Comparison of ENCODE assay signal across 16 mouse cellular contexts in genomic region chr17:49124166-49124565, GRCm38 (mm10).
DNase-seq lines count a peak whose midpoint lies in the region; ATAC-seq and TF ChIP-seq lines count a peak whose summit lies in the region.
"Had no signal": no experiment of that assay in that cellular context is flagged by ENCODE, and none has a peak within 500 bp of the region (broad histone marks: within the 10 kb centered on the region; RNA-seq: fewer than 3 reads in every experiment).

No protein-coding gene starts in this region.

- TF ChIP-seq CTCF in gastrocnemius, adult 2 months (IDR thresholded peaks at IDR 0.05): peak; percentile 51
- TF ChIP-seq CTCF in liver, postnatal 0 days (IDR thresholded peaks at IDR 0.05; ENCODE audit: low read depth): peak; percentile 32

- no peaks in the 10 kb centered on the region for H3K4me1 ChIP-seq in liver, postnatal 0 days (ENCODE audit: insufficient read depth)
- H3K4me1 ChIP-seq in liver, embryonic 12.5 days: no peaks in the 10 kb centered on the region
- no peaks in the 10 kb centered on the region for H3K4me1 ChIP-seq in ES-E14 (ENCODE audit: control insufficient read depth in 2 of 2, insufficient read depth in 2 of 2, low read length in 2 of 2, poor library complexity in 1 of 2)
- H3K4me1 ChIP-seq in limb, embryonic 14.5 days (ENCODE audit: control insufficient read depth, insufficient read depth, low read length): no peaks in the 10 kb centered on the region
- H3K4me1 ChIP-seq: heart, embryonic 10.5 days; hindbrain, embryonic 13.5 days; midbrain, embryonic 13.5 days; neural tube, embryonic 12.5 days had no signal

- H3K27me3 ChIP-seq in liver, postnatal 0 days (ENCODE audit: insufficient read depth, low read length): no peaks in the 10 kb centered on the region
- no peaks in the 10 kb centered on the region for H3K27me3 ChIP-seq in liver, embryonic 12.5 days (replicated peaks)
- no peaks in the 10 kb centered on the region for H3K27me3 ChIP-seq in limb, embryonic 14.5 days (ENCODE audit: control insufficient read depth, insufficient read depth, low read length)
- H3K27me3 ChIP-seq: hindbrain, embryonic 13.5 days; midbrain, embryonic 13.5 days; neural tube, embryonic 12.5 days had no signal

- intact Hi-C loops in gastrocnemius, adult 2 months (cut with DNase I): no loop called here

- no peaks in the 10 kb centered on the region for H3K9me3 ChIP-seq in liver, postnatal 0 days (ENCODE audit: low read length)
- H3K9me3 ChIP-seq in liver, embryonic 12.5 days (replicated peaks): no peaks in the 10 kb centered on the region
- H3K9me3 ChIP-seq in ES-E14 (ENCODE audit: control insufficient read depth, insufficient read depth, low read depth, low read length): no peaks in the 10 kb centered on the region
- no peaks in the 10 kb centered on the region for H3K9me3 ChIP-seq in limb, embryonic 14.5 days (ENCODE audit: control insufficient read depth, low read length)
- H3K9me3 ChIP-seq: heart, embryonic 10.5 days; hindbrain, embryonic 13.5 days; midbrain, embryonic 13.5 days; neural tube, embryonic 12.5 days had no signal

- DNase-seq in gastrocnemius, adult 2 months: no peak
- DNase-seq in gastrocnemius, adult 18-20 months (ENCODE audit: low spot score): no peak
- no peak for DNase-seq in liver, postnatal 0 days
- peak; percentile 13 for DNase-seq in ES-E14 (ENCODE audit: low read depth, low spot score)
- peak; percentile 2 for DNase-seq in limb, embryonic 14.5 days (ENCODE audit: low spot score)
- no peak for DNase-seq in Muller cell, postnatal 12 days (ENCODE audit: inconsistent ontology term)
- DNase-seq: adrenal gland, postnatal 10 days; gastrocnemius, postnatal 14 days; kidney, adult 11 months; liver had no signal

- no peaks in the 10 kb centered on the region for H3K36me3 ChIP-seq in liver, postnatal 0 days (replicated peaks; ENCODE audit: insufficient read depth, low read length)
- H3K36me3 ChIP-seq in liver, embryonic 12.5 days: no peaks in the 10 kb centered on the region
- no peaks in the 10 kb centered on the region for H3K36me3 ChIP-seq in ES-E14 (ENCODE audit: control insufficient read depth, insufficient read depth, low read length, poor library complexity, severe bottlenecking)
- H3K36me3 ChIP-seq in limb, embryonic 14.5 days (ENCODE audit: control insufficient read depth, insufficient read depth, low read length): no peaks in the 10 kb centered on the region
- H3K36me3 ChIP-seq: heart, embryonic 10.5 days; hindbrain, embryonic 13.5 days; midbrain, embryonic 13.5 days; neural tube, embryonic 12.5 days had no signal

- no peak overlapping the region for H3K9ac ChIP-seq in liver, postnatal 0 days (replicated peaks)
- H3K9ac ChIP-seq in liver, embryonic 12.5 days: no peak overlapping the region
- no peak overlapping the region for H3K9ac ChIP-seq in ES-E14 (ENCODE audit: insufficient read depth, low read depth, low read length, poor library complexity, severe bottlenecking)
- no peak overlapping the region for H3K9ac ChIP-seq in limb, embryonic 14.5 days (ENCODE audit: low read depth, low read length, severe bottlenecking)
- H3K9ac ChIP-seq: hindbrain, embryonic 13.5 days; midbrain, embryonic 13.5 days; neural tube, embryonic 12.5 days had no signal

- H3K4me2 ChIP-seq in liver, postnatal 0 days (ENCODE audit: low read depth, low read length): no peak overlapping the region
- no peak overlapping the region for H3K4me2 ChIP-seq in liver, embryonic 12.5 days
- no peak overlapping the region for H3K4me2 ChIP-seq in limb, embryonic 14.5 days (replicated peaks; ENCODE audit: low read depth, low read length, severe bottlenecking)
- H3K4me2 ChIP-seq: hindbrain, embryonic 13.5 days; midbrain, embryonic 13.5 days; neural tube, embryonic 12.5 days had no signal

- TF ChIP-seq EP300 in liver, postnatal 0 days (IDR thresholded peaks at IDR 0.05; ENCODE audit: low read depth): no peak

- no peak overlapping the region for H3K27ac ChIP-seq in gastrocnemius, adult 2 months
- no peak overlapping the region for H3K27ac ChIP-seq in liver, postnatal 0 days (ENCODE audit: low read depth)
- no peak overlapping the region for H3K27ac ChIP-seq in liver, embryonic 12.5 days
- H3K27ac ChIP-seq in ES-E14 (ENCODE audit: insufficient read depth, low read depth, low read length, poor library complexity, severe bottlenecking): no peak overlapping the region
- no peak overlapping the region for H3K27ac ChIP-seq in limb, embryonic 14.5 days (replicated peaks; ENCODE audit: low read depth, low read length)
- H3K27ac ChIP-seq: heart, embryonic 10.5 days; hindbrain, embryonic 13.5 days; midbrain, embryonic 13.5 days; neural tube, embryonic 12.5 days had no signal

- no peak overlapping the region for H3K4me3 ChIP-seq in gastrocnemius, adult 2 months
- H3K4me3 ChIP-seq in liver, postnatal 0 days (ENCODE audit: low read depth, low read length): no peak overlapping the region
- no peak overlapping the region for H3K4me3 ChIP-seq in liver, embryonic 12.5 days
- H3K4me3 ChIP-seq in ES-E14 (ENCODE audit: insufficient read depth in 1 of 2, low read depth in 1 of 2, low read length in 2 of 2, poor library complexity in 1 of 2, severe bottlenecking in 1 of 2): no peak overlapping the region
- H3K4me3 ChIP-seq in limb, embryonic 14.5 days (replicated peaks; ENCODE audit: low read length): no peak overlapping the region
- H3K4me3 ChIP-seq: heart, embryonic 10.5 days; hindbrain, embryonic 13.5 days; midbrain, embryonic 13.5 days; neural tube, embryonic 12.5 days had no signal

- in situ Hi-C loops in ES-E14 (cut with MboI; ENCODE audit: low sequenced_read_pairs in 2 of 2, unreplicated experiment in 2 of 2): no loop called here

- 86% methylated on average over 1 of the region's 1 CpGs for WGBS in liver, postnatal 0 days (ENCODE audit: insufficient replicate concordance)
- 81% methylated on average over 1 of the region's 1 CpGs for WGBS in liver, embryonic 12.5 days (ENCODE audit: insufficient replicate concordance)
- whole genome bisulfite sequencing in limb, embryonic 14.5 days: 93% methylated on average over 1 of the region's 1 CpGs

- no peak for TF ChIP-seq POLR2A in limb, embryonic 14.5 days (IDR thresholded peaks at IDR 0.05; ENCODE audit: borderline replicate concordance, extremely low read depth, insufficient read depth, insufficient read length)

- no peak for ATAC-seq in liver, postnatal 0 days
- ATAC-seq in liver, embryonic 12.5 days: no peak
- ATAC-seq in limb, embryonic 14.5 days (ENCODE audit: low FRiP score, low read depth): no peak
- ATAC-seq: forebrain, embryonic 14.5 days; midbrain, embryonic 13.5 days had no signal

TF ChIP-seq in ES-E14, 5 proteins besides CTCF, POLR2A, EP300 and RAD21:
- TF ChIP-seq CHD2 (IDR thresholded peaks at IDR 0.05; ENCODE audit: low read depth, low read length) (no peak), ZNF384 (IDR thresholded peaks at IDR 0.05; ENCODE audit: low read depth, low read length) (no peak), HCFC1 (IDR thresholded peaks at IDR 0.05; ENCODE audit: borderline replicate concordance, insufficient read depth, low read length) (no peak), ZC3H11A (IDR thresholded peaks at IDR 0.05; ENCODE audit: borderline replicate concordance, low read depth, low read length) (peak; percentile 64; the same call in 1 of the 2 replicates)

Comparison
In these comparisons a context has a peak if more than half of its experiments do, and no peak if none do; other contexts are left out.
1. DNase-seq: peak in ES-E14 (single experiment) and limb, embryonic 14.5 days (single experiment); none in gastrocnemius, adult 2 months (single experiment), gastrocnemius, adult 18-20 months (single experiment), liver, postnatal 0 days (single experiment) and Muller cell, postnatal 12 days (single experiment).